Mouse (Mus musculus) heart, adult 2 months (tissue): ENCODE results near the gene Ppp1r16b.

ENCODE experiments used
- CTCF ChIP-seq: fragments of 200-600 bp; IDR thresholded peaks from 2 replicates; pipeline ENCODE4 v1.8.1; 2022; ENCODE audit warnings: antibody characterized with exemption, mild to moderate bottlenecking, moderate library complexity
- EP300 ChIP-seq: fragments of 200-500 bp; IDR thresholded peaks from 2 replicates; pipeline ENCODE4 v1.6.1; 2011; ENCODE audit warnings: low read depth, low read length, control low read depth; ENCODE audit not compliant: insufficient read depth
- POLR2A ChIP-seq: fragments of 200-500 bp; IDR thresholded peaks from 2 replicates; pipeline ENCODE4 v1.6.1; 2011; ENCODE audit warnings: mild to moderate bottlenecking, low read depth, low read length, control low read depth; ENCODE audit not compliant: insufficient read depth

- TF ChIP-seq CTCF (no peak), POLR2A (no peak), EP300 (no peak)
Measured at GRCm38 (mm10) chr2:158701505-158701904, 36.3 kb downstream of the Ppp1r16b start.
